Mouse (Mus musculus): Measurements from ENCODE around the gene Sept7.
"Not testable (repeated sequence)": the region's sequence is repeated elsewhere in the genome, so short reads cannot be mapped to it uniquely, and the experiment has no call there.

Sept7 gene

GRCm38 (mm10) chr9:25252283-25252726, at the start of gene Sept7:
Gene Sept7, plus strand, starts transcription at chr9:25252439.
- peak; percentile 97 for DNase-seq (ENCODE audit: low spot score)

GRCm38 (mm10) chr9:25208087-25208803, 44.0 kb upstream of the Sept7 start:
- DNase-seq (ENCODE audit: low spot score) = no peak

- DNase-seq (ENCODE audit: low spot score) = no peak
These were observed 39.7 kb upstream of the Sept7 start for GRCm38 (mm10) chr9:25212309-25213163.

GRCm38 (mm10) chr9:25213164-25213557, 39.1 kb upstream of the Sept7 start:
- no peak for DNase-seq (ENCODE audit: low spot score)

GRCm38 (mm10) chr9:25215411-25215810, 36.8 kb upstream of the Sept7 start:
- DNase-seq (ENCODE audit: low spot score) = no peak

- no peak for DNase-seq (ENCODE audit: low spot score)
These were observed 36.0 kb upstream of the Sept7 start for GRCm38 (mm10) chr9:25216210-25216609.

- DNase-seq (ENCODE audit: low spot score) = no peak
These were observed 33.3 kb upstream of the Sept7 start for GRCm38 (mm10) chr9:25218954-25219353.

- DNase-seq (ENCODE audit: low spot score) = no peak
These were observed 32.4 kb upstream of the Sept7 start for GRCm38 (mm10) chr9:25219882-25220281.

GRCm38 (mm10) chr9:25224959-25225358, 27.3 kb upstream of the Sept7 start:
- DNase-seq (ENCODE audit: low spot score) = no peak

GRCm38 (mm10) chr9:25229740-25230139, 22.5 kb upstream of the Sept7 start:
- DNase-seq (ENCODE audit: low spot score) = no peak

- DNase-seq (ENCODE audit: low spot score) = no peak
These were observed 21.8 kb upstream of the Sept7 start for GRCm38 (mm10) chr9:25230213-25231039.

- no peak for DNase-seq (ENCODE audit: low spot score)
These were observed 11.2 kb upstream of the Sept7 start for GRCm38 (mm10) chr9:25241065-25241464.

- DNase-seq (ENCODE audit: low spot score) = not testable (repeated sequence)
These were observed 10.5 kb upstream of the Sept7 start for GRCm38 (mm10) chr9:25241783-25242182.

GRCm38 (mm10) chr9:25242266-25242665, 10.0 kb upstream of the Sept7 start:
- DNase-seq (ENCODE audit: low spot score) = no peak

GRCm38 (mm10) chr9:25243926-25244657, 8.1 kb upstream of the Sept7 start:
- no peak for DNase-seq (ENCODE audit: low spot score)

GRCm38 (mm10) chr9:25245125-25245524, 7.1 kb upstream of the Sept7 start:
- no peak for DNase-seq (ENCODE audit: low spot score)

- DNase-seq (ENCODE audit: low spot score) = no peak
These were observed 5.7 kb upstream of the Sept7 start for GRCm38 (mm10) chr9:25246508-25246907.

- no peak for DNase-seq (ENCODE audit: low spot score)
These were observed 1.1 kb upstream of the Sept7 start for GRCm38 (mm10) chr9:25251174-25251573.

- peak; percentile 88 for DNase-seq (ENCODE audit: low spot score)
These were observed 492 bp upstream of the Sept7 start for GRCm38 (mm10) chr9:25251611-25252282.

- peak; percentile 38 for DNase-seq (ENCODE audit: low spot score)
These were observed 679 bp downstream of the Sept7 start for GRCm38 (mm10) chr9:25252759-25253477.

All from MN1 (cell line).